Mouse (Mus musculus) midbrain, embryonic 15.5 days (tissue): ENCODE results near the gene Olfr23. TPM values are rescaled to one million over a fixed set of nuclear protein-coding genes. Genes with fewer than 3 reads are reported as not detected.
"Not testable (repeated sequence)": the region's sequence is repeated elsewhere in the genome, so short reads cannot be mapped to it uniquely, and the experiment has no call there.

Source experiments
- ATAC-seq: fragments of 200-750 bp; cut with Nextera tagmentation; replicated peaks from 2 replicates; pipeline ENCODE4 v1.8.0; 2017; ENCODE audit warnings: moderate TSS enrichment
- H3K27ac ChIP-seq: fragments of 300-500 bp; sonication (generic); 2 replicates; pipeline ENCODE4 v1.5.1; 2015; ENCODE audit warnings: mild to moderate bottlenecking, inconsistent platforms
- H3K27me3 ChIP-seq: fragments of 300-500 bp; sonication (generic); replicated peaks from 2 replicates; pipeline ENCODE4 v1.6.1; 2015; ENCODE audit warnings: inconsistent platforms
- H3K36me3 ChIP-seq: fragments of 300-500 bp; sonication (generic); replicated peaks from 2 replicates; pipeline ENCODE4 v1.6.1; 2015; ENCODE audit warnings: inconsistent platforms
- H3K4me1 ChIP-seq: fragments of 300-500 bp; sonication (generic); 2 replicates; pipeline ENCODE4 v1.6.1; 2015; ENCODE audit warnings: inconsistent platforms
- H3K4me2 ChIP-seq: fragments of 300-500 bp; sonication (generic); 2 replicates; pipeline ENCODE4 v1.6.1; 2015; ENCODE audit warnings: inconsistent platforms, mild to moderate bottlenecking, moderate library complexity
- H3K4me3 ChIP-seq: fragments of 300-500 bp; sonication (generic); 2 replicates; pipeline ENCODE4 v1.5.1; 2015; ENCODE audit warnings: mild to moderate bottlenecking, inconsistent platforms
- H3K9ac ChIP-seq: fragments of 300-500 bp; sonication (generic); 2 replicates; pipeline ENCODE4 v1.6.1; 2015; ENCODE audit warnings: mild to moderate bottlenecking, inconsistent platforms
- H3K9me3 ChIP-seq: fragments of 300-500 bp; sonication (generic); 2 replicates; pipeline ENCODE4 v1.6.1; 2016; ENCODE audit warnings: inconsistent platforms
- WGBS: fragments of 180-500 bp; shearing (Covaris S2); methylation state at CpG from one replicate; pipeline ENCODE4 v1.1.7; 2015; ENCODE audit warnings: mixed read lengths; 5-methylcytosine and 5-hydroxymethylcytosine counted together
- polyA plus RNA-seq: library from polyadenylated mRNA; unstranded; fragments of >200 nt; fragmentation: Nextera tagmentation; extraction: Ambion mirVana; gene quantifications from 2 replicates; pipeline ENCODE4 v1.2.1, GENCODE M21; 2015

Olfr23 gene
- not detected in 2 replicates for polyA plus RNA-seq

DNA sequence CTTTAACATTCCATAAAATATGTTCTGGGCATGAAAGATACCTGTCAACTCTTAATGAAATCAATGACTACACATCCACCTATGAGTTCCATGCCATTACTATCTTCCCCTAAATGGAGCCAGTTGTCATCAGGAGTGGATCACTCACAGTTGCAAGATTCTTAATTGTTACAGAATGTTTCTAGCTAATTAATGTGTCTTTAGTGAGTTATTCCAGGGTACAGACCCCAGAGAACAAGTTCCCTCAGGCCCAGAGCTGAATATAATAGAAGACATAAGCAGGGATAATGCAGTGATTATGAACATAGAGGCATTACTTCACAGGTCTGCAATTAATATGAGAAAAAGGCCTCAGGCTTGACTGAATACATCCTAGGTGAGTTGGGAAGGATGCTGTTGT, at the start of gene Olfr23:
Olfr23 (plus strand) TSS at position 301 of the 400 bp plus-strand sequence.
- H3K4me2 ChIP-seq: no peak within 1 kb of the TSS
- no peak within 1 kb of the TSS for H3K9ac ChIP-seq
- no peak within 1 kb of the TSS for H3K27ac ChIP-seq
- no peaks in the 10 kb centered on the region for H3K36me3 ChIP-seq
- no peaks in the 10 kb centered on the region for H3K4me1 ChIP-seq
- no peaks in the 10 kb centered on the region for H3K27me3 ChIP-seq
- no peak for ATAC-seq
- H3K4me3 ChIP-seq: no peak within 1 kb of the TSS
- no peaks in the 10 kb centered on the region for H3K9me3 ChIP-seq

DNA sequence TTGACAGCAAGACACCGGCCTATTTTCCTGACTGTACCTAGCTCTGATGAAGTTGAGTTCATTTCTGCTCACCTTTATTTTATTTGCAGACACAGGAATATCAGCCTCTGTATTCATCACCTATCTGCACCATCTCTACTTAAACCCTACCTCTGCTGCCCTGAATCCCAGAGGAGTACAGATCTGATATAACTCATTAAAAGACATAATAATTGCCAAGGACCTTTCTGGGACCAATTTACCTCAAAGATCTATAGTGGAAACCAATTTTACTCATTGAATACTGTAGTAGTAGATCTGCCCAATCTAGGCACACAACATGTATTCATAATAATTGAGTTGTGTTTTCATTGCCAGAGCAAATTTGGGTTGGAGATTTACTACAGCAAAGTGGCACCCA, 45.8 kb upstream of the Olfr23 start, which contains the start of gene Olfr394:
Olfr394 (minus strand) TSS at position 101 of the 400 bp plus-strand sequence.
- no peaks in the 10 kb centered on the region for H3K27me3 ChIP-seq
- no peak within 1 kb of the TSS for H3K4me2 ChIP-seq
- ATAC-seq: no peak
- no peak within 1 kb of the TSS for H3K4me3 ChIP-seq
- H3K9me3 ChIP-seq: peaks cover 3% of the 10 kb centered on the region; the same call in 1 of the 2 replicates
- no peak within 1 kb of the TSS for H3K27ac ChIP-seq
- no peaks in the 10 kb centered on the region for H3K4me1 ChIP-seq
- 79% methylated on average over 1 of the region's 1 CpGs for WGBS
- no peak within 1 kb of the TSS for H3K9ac ChIP-seq
- no peaks in the 10 kb centered on the region for H3K36me3 ChIP-seq

- not testable (repeated sequence) for H3K27me3 ChIP-seq, H3K9me3 ChIP-seq, H3K9ac ChIP-seq, H3K4me1 ChIP-seq, H3K27ac ChIP-seq, H3K4me2 ChIP-seq, ATAC-seq, H3K4me3 ChIP-seq, H3K36me3 ChIP-seq
- 73% methylated on average over 4 of the region's 4 CpGs for WGBS
Measured at GRCm38 (mm10) chr11:73909199-73909598, 27.3 kb upstream of the Olfr23 start, which contains the start of gene Olfr395. Gene Olfr395 (minus strand): TSS chr11:73909299.

DNA sequence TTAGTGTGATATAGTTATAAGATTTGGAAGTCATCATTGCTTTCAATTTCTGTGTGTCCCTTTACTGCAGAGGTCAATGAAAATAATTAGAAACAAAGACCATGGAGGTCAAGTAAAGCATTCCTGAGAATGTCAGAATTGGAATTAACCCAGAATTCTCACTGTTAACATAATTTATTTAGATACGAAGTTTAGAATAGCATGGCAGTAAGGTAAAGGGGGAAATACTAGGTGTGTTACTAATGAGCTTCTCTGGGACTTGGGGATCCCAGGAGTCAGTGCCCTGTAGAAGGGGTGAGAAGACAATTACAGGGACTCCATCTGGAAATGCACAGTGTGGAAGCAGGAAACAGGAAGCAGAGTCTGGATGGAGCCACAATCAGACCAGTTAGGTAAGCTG, 24.0 kb downstream of the Olfr23 start, which contains the start of gene Olfr397:
Olfr397 (plus strand) TSS at position 301 of the 400 bp plus-strand sequence.
- no peak within 1 kb of the TSS for H3K4me3 ChIP-seq
- no peak within 1 kb of the TSS for H3K4me2 ChIP-seq
- H3K4me1 ChIP-seq: no peaks in the 10 kb centered on the region
- no peak within 1 kb of the TSS for H3K27ac ChIP-seq
- no peaks in the 10 kb centered on the region for H3K27me3 ChIP-seq
- ATAC-seq: no peak
- 67% methylated on average over 1 of the region's 1 CpGs for WGBS
- H3K9ac ChIP-seq: no peak within 1 kb of the TSS
- H3K36me3 ChIP-seq: no peaks in the 10 kb centered on the region
- H3K9me3 ChIP-seq: 0 out of 2 replicates have a peak, but pooled peaks cover 10% of the 10 kb centered on the region

- Histone ChIP-seq H3K4me3 (no peak within 1 kb of the TSS), H3K27ac (no peak within 1 kb of the TSS), H3K36me3 (no peaks in the 10 kb centered on the region), H3K9ac (no peak within 1 kb of the TSS), H3K4me2 (no peak within 1 kb of the TSS), H3K9me3 (peaks cover 13% of the 10 kb centered on the region), H3K4me1 (no peaks in the 10 kb centered on the region), H3K27me3 (no peaks in the 10 kb centered on the region)
- ATAC-seq: no peak
Measured at GRCm38 (mm10) chr11:73990307-73990706, 53.8 kb downstream of the Olfr23 start, which contains the start of gene Olfr398. Gene Olfr398 (minus strand): TSS chr11:73990407.

Other genes starting within 250 kb of the Olfr23 start
- not detected in 2 replicates for gene Zfp735, start 247.9 kb upstream of the Olfr23 start, polyA plus RNA-seq
- gene Olfr389, start 156.0 kb upstream of the Olfr23 start, polyA plus RNA-seq: not detected in 2 replicates
- not detected in 2 replicates for gene Olfr390, start 153.7 kb upstream of the Olfr23 start, polyA plus RNA-seq
- gene Olfr391-ps, start 133.6 kb upstream of the Olfr23 start, polyA plus RNA-seq: not detected in 2 replicates
- gene Olfr392, start 119.6 kb upstream of the Olfr23 start, polyA plus RNA-seq: not detected in 2 replicates
- gene Olfr393, start 85.2 kb upstream of the Olfr23 start, polyA plus RNA-seq: not detected in 2 replicates
- not detected in 2 replicates for gene Olfr394, start 45.9 kb upstream of the Olfr23 start, polyA plus RNA-seq
- not detected in 2 replicates for gene Olfr395, start 27.4 kb upstream of the Olfr23 start, polyA plus RNA-seq
- gene Olfr397, start 24.1 kb downstream of the Olfr23 start, polyA plus RNA-seq: not detected in 2 replicates
- not detected in 2 replicates for gene Olfr398, start 53.7 kb downstream of the Olfr23 start, polyA plus RNA-seq
- not detected in 2 replicates for gene Olfr139, start 119.9 kb downstream of the Olfr23 start, polyA plus RNA-seq
- gene Olfr399, start 119.9 kb downstream of the Olfr23 start, polyA plus RNA-seq: not detected in 2 replicates
- gene Zfp616, start 133.3 kb downstream of the Olfr23 start, polyA plus RNA-seq: not detected in 2 replicates
- not detected in 2 replicates for gene Olfr401, start 177.0 kb downstream of the Olfr23 start, polyA plus RNA-seq
- not detected in 2 replicates for gene Olfr402, start 216.9 kb downstream of the Olfr23 start, polyA plus RNA-seq
- not detected in 2 replicates for gene Olfr403, start 249.6 kb downstream of the Olfr23 start, polyA plus RNA-seq